Comparison of ENCODE assay signal across 13 mouse cellular contexts in the genomic region with DNA sequence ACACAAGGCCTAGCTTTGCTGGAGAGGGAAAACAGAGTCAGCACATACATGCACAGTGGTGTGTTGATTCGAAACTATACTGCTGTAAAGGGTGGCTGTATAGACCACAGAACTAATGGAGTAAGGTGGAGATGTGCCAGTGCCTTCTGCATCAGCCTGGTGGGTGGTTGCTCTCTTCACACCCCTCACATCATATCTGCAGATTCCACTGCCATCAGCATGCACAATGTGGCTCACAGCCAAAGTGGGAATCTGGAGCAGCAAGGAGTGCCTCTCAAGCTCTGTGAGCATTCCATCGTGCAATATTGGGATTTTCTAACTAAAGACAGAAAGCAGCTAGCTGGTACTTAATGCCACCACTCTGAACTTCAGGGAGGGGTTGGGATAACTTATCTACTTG.
A peak's percentile ranks its signal among the peaks of the same experiment; 100 is the strongest.
DNase-seq lines count a peak whose midpoint lies in the region; ATAC-seq and TF ChIP-seq lines count a peak whose summit lies in the region.
"Had no signal": no experiment of that assay in that cellular context is flagged by ENCODE, and none has a peak within 500 bp of the region (broad histone marks: within the 10 kb centered on the region; RNA-seq: fewer than 3 reads in every experiment).

No protein-coding gene starts in this region.

- intact Hi-C loops in left cerebral cortex, postnatal 25 days (cut with DNase I): loop anchor here (10.0 kb wide), 1 partner anchor 242 kb away; a partner anchor contains a TSS

- no peaks in the 10 kb centered on the region for H3K27me3 ChIP-seq in embryonic facial prominence, embryonic 14.5 days (replicated peaks; ENCODE audit: control insufficient read depth, insufficient read depth, low read length)
- no peaks in the 10 kb centered on the region for H3K27me3 ChIP-seq in embryonic facial prominence, embryonic 10.5 days (replicated peaks; ENCODE audit: low read depth, poor library complexity, severe bottlenecking)
- no peaks in the 10 kb centered on the region for H3K27me3 ChIP-seq in kidney, embryonic 16.5 days (ENCODE audit: insufficient read depth, low read length)
- H3K27me3 ChIP-seq: midbrain, embryonic 12.5 days; Patski had no signal

- no peak overlapping the region for H3K4me2 ChIP-seq in embryonic facial prominence, embryonic 14.5 days (ENCODE audit: low read depth, low read length)
- no peak overlapping the region for H3K4me2 ChIP-seq in kidney, embryonic 16.5 days (replicated peaks; ENCODE audit: low read depth, low read length)
- H3K4me2 ChIP-seq: midbrain, embryonic 12.5 days had no signal

- H3K36me3 ChIP-seq in embryonic facial prominence, embryonic 14.5 days (ENCODE audit: control insufficient read depth, insufficient read depth, low read length): no peaks in the 10 kb centered on the region
- H3K36me3 ChIP-seq in embryonic facial prominence, embryonic 10.5 days (replicated peaks): no peaks in the 10 kb centered on the region
- no peaks in the 10 kb centered on the region for H3K36me3 ChIP-seq in kidney, embryonic 16.5 days (ENCODE audit: insufficient read depth, low read length)
- H3K36me3 ChIP-seq: hindbrain, embryonic 10.5 days; midbrain, embryonic 12.5 days had no signal

- H3K9ac ChIP-seq in embryonic facial prominence, embryonic 14.5 days (ENCODE audit: low read depth, low read length): no peak overlapping the region
- no peak overlapping the region for H3K9ac ChIP-seq in kidney, embryonic 16.5 days (replicated peaks; ENCODE audit: low read length)
- H3K9ac ChIP-seq: midbrain, embryonic 12.5 days had no signal

- no peak for TF ChIP-seq POLR2A in brain, embryonic 14.5 days (IDR thresholded peaks at IDR 0.05; ENCODE audit: borderline replicate concordance, extremely low read depth, insufficient read depth, insufficient read length, poor library complexity, severe bottlenecking)

- no peak for ATAC-seq in embryonic facial prominence, embryonic 14.5 days (ENCODE audit: low read depth)
- ATAC-seq in kidney, embryonic 16.5 days (ENCODE audit: low FRiP score, low TSS enrichment): no peak
- ATAC-seq: Patski had no signal

- no peak overlapping the region for H3K4me3 ChIP-seq in embryonic facial prominence, embryonic 14.5 days (ENCODE audit: low read depth, low read length)
- no peak overlapping the region for H3K4me3 ChIP-seq in embryonic facial prominence, embryonic 10.5 days
- H3K4me3 ChIP-seq in kidney, embryonic 16.5 days (ENCODE audit: low read length): no peak overlapping the region
- H3K4me3 ChIP-seq: hindbrain, embryonic 10.5 days; midbrain, embryonic 12.5 days had no signal

- 55% methylated on average over 2 of the region's 2 CpGs for WGBS in embryonic facial prominence, embryonic 14.5 days
- WGBS in embryonic facial prominence, embryonic 10.5 days: 87% methylated on average over 2 of the region's 2 CpGs
- 73% methylated on average over 2 of the region's 2 CpGs for WGBS in kidney, embryonic 16.5 days

- peak; percentile 15 for DNase-seq in embryonic facial prominence, embryonic 14.5 days (ENCODE audit: low spot score)
- no peak for DNase-seq in embryonic facial prominence, embryonic 10.5 days (ENCODE audit: low spot score)
- peak; percentile 85 for DNase-seq in brain, embryonic 14.5 days (ENCODE audit: low read depth)
- DNase-seq in layer of hippocampus, adult 11-12 months (ENCODE audit: low spot score): peak; percentile 56
- peak; percentile 56 to 84 for DNase-seq in left cerebral cortex, postnatal 25 days (ENCODE audit: low spot score in 2 of 2)
- no peak for DNase-seq in T-cell, adult 2 months (ENCODE audit: low spot score)
- DNase-seq in heart, adult 9 months (ENCODE audit: low spot score in 2 of 2): no peak
- DNase-seq: adrenal gland, postnatal 25 days; gastrocnemius, postnatal 10 days had no signal

- H3K9me3 ChIP-seq in embryonic facial prominence, embryonic 14.5 days (ENCODE audit: control insufficient read depth, low read length): no peaks in the 10 kb centered on the region
- no peaks in the 10 kb centered on the region for H3K9me3 ChIP-seq in embryonic facial prominence, embryonic 10.5 days
- no peaks in the 10 kb centered on the region for H3K9me3 ChIP-seq in kidney, embryonic 16.5 days (ENCODE audit: low read length)
- H3K9me3 ChIP-seq: hindbrain, embryonic 10.5 days; midbrain, embryonic 12.5 days had no signal

- TF ChIP-seq CTCF in brain, embryonic 14.5 days (IDR thresholded peaks at IDR 0.05; ENCODE audit: borderline replicate concordance, extremely low read depth, insufficient read depth, insufficient read length): no peak

- H3K27ac ChIP-seq in embryonic facial prominence, embryonic 14.5 days (replicated peaks; ENCODE audit: low read depth, low read length): no peak overlapping the region
- H3K27ac ChIP-seq in embryonic facial prominence, embryonic 10.5 days (replicated peaks): no peak overlapping the region
- H3K27ac ChIP-seq in kidney, embryonic 16.5 days (ENCODE audit: low read length): no peak overlapping the region
- H3K27ac ChIP-seq: hindbrain, embryonic 10.5 days; midbrain, embryonic 12.5 days had no signal

- H3K4me1 ChIP-seq in embryonic facial prominence, embryonic 14.5 days (ENCODE audit: control insufficient read depth, insufficient read depth, low read length): no peaks in the 10 kb centered on the region
- H3K4me1 ChIP-seq in embryonic facial prominence, embryonic 10.5 days: no peaks in the 10 kb centered on the region
- no peaks in the 10 kb centered on the region for H3K4me1 ChIP-seq in kidney, embryonic 16.5 days (ENCODE audit: insufficient read depth, low read length)
- H3K4me1 ChIP-seq: hindbrain, embryonic 10.5 days; midbrain, embryonic 12.5 days had no signal

Comparison
In these comparisons a context has a peak if more than half of its experiments do, and no peak if none do; other contexts are left out.
1. DNase-seq: peak in embryonic facial prominence, embryonic 14.5 days (single experiment), brain, embryonic 14.5 days (single experiment), layer of hippocampus, adult 11-12 months (single experiment) and left cerebral cortex, postnatal 25 days (2 of 2); none in embryonic facial prominence, embryonic 10.5 days (single experiment), T-cell, adult 2 months (single experiment) and heart, adult 9 months (0 of 2).